Mouse (Mus musculus) MEL (cell line): ENCODE measurements around the gene Kat6b. TPM values are rescaled to one million over a fixed set of nuclear protein-coding genes. Genes with fewer than 3 reads are reported as not detected.

Source experiments
- DNase-seq: peaks from one replicate; pipeline ENCODE4 v3.0.0; 2011; ENCODE audit warnings: low read depth, low spot score
- H3K27ac ChIP-seq: 2 replicates; pipeline ENCODE4 v1.5.1; 2012; ENCODE audit warnings: low read depth, mild to moderate bottlenecking, control low read depth, low read length, moderate library complexity; ENCODE audit not compliant: control insufficient read depth
- H3K27me3 ChIP-seq, 2 experiments: fragments of 150-350 bp in 1 of 2; sonication (generic) in 1 of 2; 2 replicates each; pipeline ENCODE4 v1.6.1; 2012; ENCODE audit warnings: low read length in 2 of 2, mild to moderate bottlenecking in 2 of 2, improper control_type of control experiment in 1 of 2, moderate library complexity in 1 of 2; ENCODE audit not compliant: insufficient read depth in 2 of 2, control insufficient read depth in 1 of 2
- H3K36me3 ChIP-seq, 2 experiments: 2 replicates each; pipeline ENCODE4 v1.6.1; 2012 to 2014; ENCODE audit warnings: low read length in 2 of 2, improper control_type of control experiment in 1 of 2, inconsistent platforms in 1 of 2, mild to moderate bottlenecking in 1 of 2; ENCODE audit not compliant: insufficient read depth in 2 of 2, control insufficient read depth in 1 of 2
- H3K4me1 ChIP-seq, 2 experiments: fragments of 150-350 bp in 1 of 2; sonication (generic) in 1 of 2; 2 replicates each; pipeline ENCODE4 v1.6.1; 2012; ENCODE audit warnings: low read length in 2 of 2, improper control_type of control experiment in 1 of 2, mild to moderate bottlenecking in 1 of 2; ENCODE audit not compliant: insufficient read depth in 2 of 2, control insufficient read depth in 1 of 2
- H3K4me3 ChIP-seq, 2 experiments: fragments of 150-350 bp in 1 of 2; sonication (generic) in 1 of 2; 2 replicates each; pipeline ENCODE4 v1.5.1; 2012; ENCODE audit warnings: low read depth in 2 of 2, low read length in 2 of 2, mild to moderate bottlenecking in 2 of 2, moderate library complexity in 2 of 2, control low read depth in 1 of 2, improper control_type of control experiment in 1 of 2; ENCODE audit not compliant: control insufficient read depth in 1 of 2, insufficient read depth in 1 of 2
- H3K79me2 ChIP-seq: 2 replicates; pipeline ENCODE4 v1.6.1; 2012; ENCODE audit warnings: mild to moderate bottlenecking, low read length, moderate library complexity; ENCODE audit not compliant: control insufficient read depth, poor library complexity, insufficient read depth
- H3K9ac ChIP-seq: 2 replicates; pipeline ENCODE4 v1.6.1; 2012; ENCODE audit warnings: low read depth, mild to moderate bottlenecking, control low read depth, low read length, moderate library complexity; ENCODE audit not compliant: control insufficient read depth, poor library complexity, severe bottlenecking
- H3K9me3 ChIP-seq: fragments of 150-350 bp; sonication (generic); replicated peaks from 2 replicates; pipeline ENCODE4 v1.6.1; 2012; ENCODE audit warnings: mild to moderate bottlenecking, low read length, improper control_type of control experiment, moderate library complexity; ENCODE audit not compliant: insufficient read depth
- BHLHE40 ChIP-seq: IDR thresholded peaks from 2 replicates; pipeline ENCODE4 v1.6.1; 2012; ENCODE audit warnings: low read depth, mild to moderate bottlenecking, inconsistent platforms, low read length, improper control_type of control experiment, borderline replicate concordance
- CHD1 ChIP-seq: IDR thresholded peaks from 2 replicates; pipeline ENCODE4 v1.6.1; 2012; ENCODE audit warnings: low read depth, mild to moderate bottlenecking, inconsistent platforms, low read length, improper control_type of control experiment
- CHD2 ChIP-seq: IDR thresholded peaks from 2 replicates; pipeline ENCODE4 v1.6.1; 2011; ENCODE audit warnings: low read length, improper control_type of control experiment
- CTCF ChIP-seq, 3 experiments: IDR thresholded peaks in 2 of 3; conservative IDR thresholded peaks in 1 of 3; 2 replicates each; pipeline ENCODE4 v1.5.1; 2011 to 2012; ENCODE audit warnings: low read length in 3 of 3, low read depth in 2 of 3, mild to moderate bottlenecking in 2 of 3, improper control_type of control experiment in 1 of 3, inconsistent platforms in 1 of 3, mixed read lengths in 1 of 3, moderate library complexity in 1 of 3; ENCODE audit not compliant: control insufficient read depth in 1 of 3, insufficient read depth in 1 of 3, poor library complexity in 1 of 3, severe bottlenecking in 1 of 3
- E2F4 ChIP-seq: IDR thresholded peaks from 2 replicates; pipeline ENCODE4 v1.6.1; 2011; ENCODE audit warnings: low read depth, low read length, improper control_type of control experiment, borderline replicate concordance
- ELF1 ChIP-seq: IDR thresholded peaks from 2 replicates; pipeline ENCODE4 v1.6.1; 2014; ENCODE audit warnings: low read depth, mild to moderate bottlenecking, inconsistent platforms, low read length, improper control_type of control experiment, moderate library complexity
- EP300 ChIP-seq, 2 experiments: IDR thresholded peaks; 2 replicates each; pipeline ENCODE4 v1.6.1; 2011; ENCODE audit warnings: improper control_type of control experiment in 2 of 2, low read length in 2 of 2, low read depth in 1 of 2, mild to moderate bottlenecking in 1 of 2
- GATA1 ChIP-seq: IDR thresholded peaks from 2 replicates; pipeline ENCODE4 v1.6.1; 2011; ENCODE audit warnings: low read depth, low read length, improper control_type of control experiment
- HCFC1 ChIP-seq: IDR thresholded peaks from 2 replicates; pipeline ENCODE4 v1.6.1; 2012; ENCODE audit warnings: low read depth, mild to moderate bottlenecking, inconsistent platforms, low read length, improper control_type of control experiment, moderate library complexity
- MAFK ChIP-seq: IDR thresholded peaks from 2 replicates; pipeline ENCODE4 v1.6.1; 2011; ENCODE audit warnings: low read depth, mild to moderate bottlenecking, low read length, improper control_type of control experiment, borderline replicate concordance
- MAX ChIP-seq: IDR thresholded peaks from 2 replicates; pipeline ENCODE4 v1.6.1; 2011; ENCODE audit warnings: low read length, improper control_type of control experiment
- MXI1 ChIP-seq: IDR thresholded peaks from 2 replicates; pipeline ENCODE4 v1.6.1; 2011; ENCODE audit warnings: mild to moderate bottlenecking, low read depth, low read length, improper control_type of control experiment
- NRF1 ChIP-seq: IDR thresholded peaks from 2 replicates; pipeline ENCODE4 v1.6.1; 2014; ENCODE audit warnings: low read depth, mild to moderate bottlenecking, inconsistent platforms, low read length, improper control_type of control experiment, moderate library complexity; ENCODE audit not compliant: poor library complexity, insufficient read depth, severe bottlenecking
- POLR2A ChIP-seq, 2 experiments: IDR thresholded peaks; 2 replicates each; pipeline ENCODE4 v1.6.1; 2011 to 2012; ENCODE audit warnings: low read length in 2 of 2, mild to moderate bottlenecking in 2 of 2, control low read depth in 1 of 2, improper control_type of control experiment in 1 of 2, low read depth in 1 of 2, moderate library complexity in 1 of 2; ENCODE audit not compliant: control insufficient read depth in 1 of 2, insufficient read depth in 1 of 2, poor library complexity in 1 of 2
- POLR2AphosphoS2 ChIP-seq: IDR thresholded peaks from 2 replicates; pipeline ENCODE4 v1.6.1; 2011; ENCODE audit warnings: low read length, improper control_type of control experiment
- POLR2AphosphoS5 ChIP-seq: IDR thresholded peaks from 2 replicates; pipeline ENCODE4 v1.6.1; 2012; ENCODE audit warnings: low read depth, borderline replicate concordance, mild to moderate bottlenecking, inconsistent platforms, low read length, moderate library complexity, mixed read lengths
- RCOR1 ChIP-seq: IDR thresholded peaks from 2 replicates; pipeline ENCODE4 v1.6.1; 2012; ENCODE audit warnings: low read depth, mild to moderate bottlenecking, inconsistent platforms, low read length, improper control_type of control experiment
- TAL1 ChIP-seq: IDR thresholded peaks from 2 replicates; pipeline ENCODE4 v1.6.1; 2012; ENCODE audit warnings: mild to moderate bottlenecking, inconsistent platforms, low read length, moderate library complexity, mixed read lengths
- USF1 ChIP-seq: IDR thresholded peaks from 2 replicates; pipeline ENCODE4 v1.6.1; 2014; ENCODE audit warnings: low read depth, mild to moderate bottlenecking, inconsistent platforms, low read length, improper control_type of control experiment, moderate library complexity
- USF2 ChIP-seq, 2 experiments: IDR thresholded peaks; 2 replicates each; pipeline ENCODE4 v1.6.1; 2011 to 2012; ENCODE audit warnings: improper control_type of control experiment in 2 of 2, low read length in 2 of 2, borderline replicate concordance in 1 of 2, inconsistent platforms in 1 of 2, low read depth in 1 of 2, mild to moderate bottlenecking in 1 of 2; ENCODE audit not compliant: insufficient read depth in 1 of 2
- polyA plus RNA-seq, 2 experiments: library from polyadenylated mRNA; stranded (reverse) in 1 of 2; unstranded in 1 of 2; fragments of >175 nt in 1 of 2; fragments of >200 nt in 1 of 2; gene quantifications; 2 replicates each; pipeline versions ENCODE4 v1.2.1 to v1.2.4; 2012; ENCODE audit warnings: low replicate concordance in 2 of 2, low read depth in 1 of 2; ENCODE audit not compliant: insufficient read length in 2 of 2, insufficient read depth in 1 of 2, missing spikeins in 1 of 2
- total RNA-seq: library from RNA; depleted of rRNA; stranded (reverse); fragments of 300-350 nt; gene quantifications from 2 replicates; pipeline ENCODE4 v1.2.3, GENCODE M21; 2012; rRNA removed

Kat6b gene
- total RNA-seq = 1.8 and 2.5 TPM in 2 replicates
- polyA plus RNA-seq = 1 to 10 TPM in 1 of 2 experiments, not detected in 1; 5.4 TPM

- no peak within 1 kb of the TSS for H3K4me3 ChIP-seq
- DNase-seq = no peak
- no peak within 1 kb of the TSS for H3K27ac ChIP-seq
- H3K9me3 ChIP-seq = no peaks in the 10 kb centered on the region
- H3K4me1 ChIP-seq = no peaks in the 10 kb centered on the region
- no peak for TF ChIP-seq TAL1
- no peak for TF ChIP-seq BHLHE40
- no peak for TF ChIP-seq MXI1
- TF ChIP-seq HCFC1 = no peak
- no peak for TF ChIP-seq GATA1
- no peaks in the 10 kb centered on the region for H3K36me3 ChIP-seq
- no peaks in the 10 kb centered on the region for H3K79me2 ChIP-seq
- no peak within 1 kb of the TSS for H3K9ac ChIP-seq
- no peaks in the 10 kb centered on the region; a peak in 1 of 4 replicates for H3K27me3 ChIP-seq
These were observed at the start of gene Kat6b for GRCm38 (mm10) chr14:21481231-21481630. Gene Kat6b, plus strand, starts transcription at chr14:21481434.

GRCm38 (mm10) chr14:21433415-21433814 lies 47.8 kb upstream of the Kat6b start:
- H3K36me3 ChIP-seq = no peaks in the 10 kb centered on the region
- H3K9ac ChIP-seq = no peak overlapping the region
- no peak for TF ChIP-seq USF2 (IDR thresholded peaks at IDR 0.05; ENCODE audit: borderline replicate concordance in 1 of 2, insufficient read depth in 1 of 2, low read depth in 1 of 2, low read length in 2 of 2)
- no peak overlapping the region for H3K27ac ChIP-seq
- H3K79me2 ChIP-seq = no peaks in the 10 kb centered on the region
- DNase-seq = no peak
- no peaks in the 10 kb centered on the region for H3K27me3 ChIP-seq
- no peaks in the 10 kb centered on the region for H3K4me1 ChIP-seq
- H3K4me3 ChIP-seq = no peak overlapping the region
- H3K9me3 ChIP-seq = no peaks in the 10 kb centered on the region

- Histone ChIP-seq H3K9ac (no peak overlapping the region), H3K36me3 (no peaks in the 10 kb centered on the region), H3K4me1 (no peaks in the 10 kb centered on the region), H3K27ac (no peak overlapping the region), H3K9me3 (no peaks in the 10 kb centered on the region), H3K27me3 (no peaks in the 10 kb centered on the region), H3K4me3 (no peak overlapping the region), H3K79me2 (no peaks in the 10 kb centered on the region)
- DNase-seq = no peak
- TF ChIP-seq CTCF (IDR thresholded peaks at IDR 0.05 in 2 of 3, conservative IDR thresholded peaks at IDR 0.05 in 1 of 3; ENCODE audit: control insufficient read depth in 1 of 3, insufficient read depth in 1 of 3, low read depth in 2 of 3, low read length in 3 of 3, poor library complexity in 1 of 3, severe bottlenecking in 1 of 3) (no peak), TAL1 (no peak), MAX (no peak), RCOR1 (no peak), POLR2A (IDR thresholded peaks at IDR 0.05; ENCODE audit: control insufficient read depth in 1 of 2, insufficient read depth in 1 of 2, low read depth in 1 of 2, low read length in 2 of 2, poor library complexity in 1 of 2) (no peak), HCFC1 (no peak), CHD1 (no peak), ELF1 (no peak), E2F4 (no peak), NRF1 (no peak), MAFK (no peak), POLR2AphosphoS5 (no peak), CHD2 (no peak), EP300 (IDR thresholded peaks at IDR 0.05; ENCODE audit: low read depth in 1 of 2, low read length in 2 of 2) (no peak), MXI1 (no peak), POLR2AphosphoS2 (no peak), USF1 (no peak)
These were observed 47.2 kb upstream of the Kat6b start for GRCm38 (mm10) chr14:21433995-21434394.
